Mouse (Mus musculus): ENCODE measurements at regions not wholly inside any gene's neighbourhood (a gene's known extent, or its start where the extent isn't known, plus 50 kb on each side); places are given as distances from the start of the nearest gene placed in this dataset.

DNA sequence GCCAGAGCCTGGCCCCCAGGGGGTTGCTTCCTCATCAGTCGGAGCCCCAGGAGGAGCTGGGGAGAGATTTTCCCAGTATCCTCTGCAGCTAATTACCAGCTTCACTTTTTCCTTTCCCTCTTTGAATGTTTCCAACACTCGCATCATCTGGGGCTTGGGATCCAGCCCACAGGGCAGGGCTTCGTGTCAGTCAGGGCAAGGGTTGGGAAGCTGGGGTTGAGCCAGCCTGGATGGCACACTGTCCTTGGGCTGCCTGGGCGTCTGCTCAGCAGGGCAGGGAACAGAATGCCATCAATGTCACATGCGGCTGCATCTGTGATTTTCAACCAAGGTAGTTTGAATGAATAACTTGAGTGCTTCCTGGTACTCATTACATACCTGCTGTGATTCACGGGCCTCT is 52.4 kb upstream of the Tle3 start:
- H3K4me3 ChIP-seq (ENCODE audit: insufficient read depth, low read length) = no peak overlapping the region
- TF ChIP-seq CTCF (IDR thresholded peaks at IDR 0.05; ENCODE audit: extremely low read depth, insufficient read depth, low read length) (no peak), POLR2A (IDR thresholded peaks at IDR 0.05; ENCODE audit: extremely low read depth, insufficient read depth, low read length) (no peak)
- H3K4me1 ChIP-seq (ENCODE audit: control insufficient read depth, insufficient read depth, low read length) = no peaks in the 10 kb centered on the region
- H3K27ac ChIP-seq (ENCODE audit: insufficient read depth, low read length) = no peak overlapping the region

DNA sequence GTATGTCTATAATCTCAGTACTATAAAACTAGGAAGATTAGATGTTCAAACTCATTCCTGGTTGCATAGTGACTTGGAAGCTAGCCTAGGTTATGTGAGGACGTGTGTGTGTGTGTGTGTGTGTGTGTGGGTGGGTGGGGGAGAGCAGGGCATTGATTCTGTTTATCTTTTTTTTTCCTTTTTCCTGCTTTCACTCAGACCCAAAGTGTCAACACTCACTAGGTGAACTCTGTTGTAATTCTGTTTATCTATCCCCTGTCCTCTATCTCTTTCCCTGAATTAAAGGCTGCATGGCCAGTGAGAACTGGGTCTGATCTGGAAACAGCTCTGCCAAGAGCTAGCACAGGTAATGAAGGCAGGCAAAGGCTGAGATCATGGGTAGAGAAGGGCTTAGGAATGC is 50.9 kb upstream of the Tle3 start:
- Histone ChIP-seq H3K4me3 (ENCODE audit: insufficient read depth, low read length) (no peak overlapping the region), H3K4me1 (ENCODE audit: control insufficient read depth, insufficient read depth, low read length) (no peaks in the 10 kb centered on the region), H3K27ac (ENCODE audit: insufficient read depth, low read length) (no peak overlapping the region)
- TF ChIP-seq CTCF (IDR thresholded peaks at IDR 0.05; ENCODE audit: extremely low read depth, insufficient read depth, low read length) = no peak
- no peak for TF ChIP-seq POLR2A (IDR thresholded peaks at IDR 0.05; ENCODE audit: extremely low read depth, insufficient read depth, low read length)

- H3K4me1 ChIP-seq (ENCODE audit: control insufficient read depth, insufficient read depth, low read length) = no peaks in the 10 kb centered on the region
- no peak overlapping the region for H3K4me3 ChIP-seq (ENCODE audit: insufficient read depth, low read length)
- no peak overlapping the region for H3K27ac ChIP-seq (ENCODE audit: insufficient read depth, low read length)
- TF ChIP-seq CTCF (IDR thresholded peaks at IDR 0.05; ENCODE audit: extremely low read depth, insufficient read depth, low read length) = no peak
- no peak for TF ChIP-seq POLR2A (IDR thresholded peaks at IDR 0.05; ENCODE audit: extremely low read depth, insufficient read depth, low read length)
Measured at GRCm38 (mm10) chr9:61321825-61322224, 50.3 kb upstream of the Tle3 start.

DNA sequence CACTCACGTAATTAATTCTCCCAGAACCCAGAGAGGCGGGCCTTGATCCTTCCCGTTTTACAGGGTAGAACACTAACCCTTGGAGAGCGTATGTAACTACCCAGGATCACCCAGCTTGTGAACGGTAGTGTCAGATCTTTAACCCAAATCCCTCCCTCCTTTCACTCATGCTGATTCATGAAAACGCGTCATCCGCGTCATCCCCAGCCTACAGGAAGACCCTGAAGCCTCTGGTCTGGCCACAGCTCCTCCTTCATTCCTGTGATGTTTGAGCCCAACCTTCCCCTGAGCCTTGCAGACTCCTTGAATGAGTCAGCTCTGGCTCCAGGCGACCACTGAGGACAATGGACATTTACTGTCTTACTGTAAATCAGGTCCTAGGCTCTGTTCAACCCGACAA is 49.8 kb upstream of the Tle3 start:
- TF ChIP-seq POLR2A (IDR thresholded peaks at IDR 0.05; ENCODE audit: extremely low read depth, insufficient read depth, low read length) (no peak), CTCF (IDR thresholded peaks at IDR 0.05; ENCODE audit: extremely low read depth, insufficient read depth, low read length) (no peak)
- no peaks in the 10 kb centered on the region for H3K4me1 ChIP-seq (ENCODE audit: control insufficient read depth, insufficient read depth, low read length)
- H3K27ac ChIP-seq (ENCODE audit: insufficient read depth, low read length) = no peak overlapping the region
- H3K4me3 ChIP-seq (ENCODE audit: insufficient read depth, low read length) = no peak overlapping the region
